Mouse (Mus musculus) urinary bladder, adult 18-20 months (tissue): ENCODE data around the gene Olfr476.
"Not testable (repeated sequence)": the region's sequence is repeated elsewhere in the genome, so short reads cannot be mapped to it uniquely, and the experiment has no call there.

Experiments used
- DNase-seq, 2 experiments: peaks; one replicate each; pipeline ENCODE4 v3.0.0; 2022; ENCODE audit warnings: low spot score in 2 of 2, mixed read lengths in 2 of 2

The Olfr476 gene

DNA sequence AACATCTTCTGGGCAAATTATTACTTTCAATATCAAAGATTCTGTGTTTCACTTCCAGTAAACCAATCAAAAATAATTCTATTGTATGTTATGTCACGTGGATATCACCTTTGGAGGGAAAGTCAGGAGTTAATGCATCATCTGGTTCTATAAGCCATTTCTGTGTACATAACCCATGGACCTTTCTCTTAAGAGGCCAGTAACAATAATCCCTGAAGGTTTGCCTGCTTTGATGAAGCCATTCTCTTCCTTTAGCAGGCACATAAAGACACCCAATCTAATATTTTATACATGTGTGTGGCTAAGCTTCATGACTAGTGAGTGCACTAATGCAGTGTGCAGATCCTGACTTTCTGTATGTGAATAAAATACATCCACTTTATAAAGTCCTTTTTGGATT lies at the start of gene Olfr476:
Gene Olfr476, plus strand, starts transcription at position 301 of the 400 bp plus-strand sequence.
- DNase-seq: no peak

DNA sequence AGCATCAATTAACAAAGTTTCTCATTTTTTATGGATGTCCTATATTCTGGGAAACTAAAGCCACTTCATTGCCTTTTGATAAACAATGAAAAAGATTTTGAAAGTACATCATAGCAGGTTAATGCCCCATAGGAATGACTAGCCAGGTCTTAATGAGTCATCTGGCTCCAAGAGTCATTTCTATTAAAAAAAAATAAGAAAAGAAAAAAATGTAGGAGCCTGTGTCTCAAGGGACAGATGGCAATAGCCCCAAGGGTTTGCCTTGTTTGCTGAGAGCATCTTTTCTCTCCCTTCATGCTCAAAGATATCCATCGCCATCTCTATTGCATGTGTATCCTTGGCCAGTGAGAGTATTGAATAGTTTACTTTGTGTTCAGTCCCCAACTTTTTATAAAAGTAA lies 34.5 kb upstream of the Olfr476 start, which contains the start of gene Olfr473:
Gene Olfr473, plus strand, starts transcription at position 301 of the 400 bp plus-strand sequence.
- no peak for DNase-seq

DNA sequence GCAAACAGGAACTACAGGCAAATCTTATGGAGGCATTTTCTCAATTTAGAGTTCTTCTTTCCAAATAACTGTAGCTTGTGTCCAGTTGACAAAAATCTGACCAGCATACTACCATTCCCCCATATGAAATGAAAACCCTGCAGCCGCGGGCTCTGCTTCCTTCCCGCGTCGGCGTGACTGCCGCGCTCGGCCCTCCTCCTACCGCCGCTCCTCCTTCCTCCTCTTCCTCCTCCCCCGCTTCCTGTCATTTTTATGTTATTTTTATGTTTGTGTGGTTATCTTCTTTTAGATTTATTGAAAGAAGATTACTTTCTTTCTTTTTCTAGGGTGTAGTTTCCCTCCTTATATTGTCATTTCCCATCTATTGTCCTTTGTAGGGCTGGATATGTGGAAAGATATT lies 12.1 kb upstream of the Olfr476 start:
- not testable (repeated sequence) for DNase-seq

DNA sequence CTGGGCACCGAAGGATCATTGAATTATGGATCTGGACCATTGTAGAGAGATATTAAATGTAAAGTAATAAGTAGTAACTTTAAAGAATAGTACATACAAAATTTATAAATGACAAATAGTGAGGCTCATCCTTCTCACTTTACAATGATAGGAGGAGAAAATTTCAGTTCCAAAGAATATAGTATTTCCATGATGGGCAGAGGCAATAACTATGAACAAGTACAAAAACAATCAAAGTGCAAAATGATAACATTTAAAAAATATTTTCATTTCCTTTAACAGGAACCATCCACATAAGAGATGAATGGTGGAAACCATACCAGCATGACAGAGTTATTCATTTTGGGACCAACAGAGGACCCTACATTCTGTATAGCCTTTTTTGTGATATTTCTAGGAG lies 10.3 kb upstream of the Olfr476 start, which contains the start of gene Olfr474:
Gene Olfr474, plus strand, starts transcription at position 301 of the 400 bp plus-strand sequence.
- DNase-seq: no peak

DNA sequence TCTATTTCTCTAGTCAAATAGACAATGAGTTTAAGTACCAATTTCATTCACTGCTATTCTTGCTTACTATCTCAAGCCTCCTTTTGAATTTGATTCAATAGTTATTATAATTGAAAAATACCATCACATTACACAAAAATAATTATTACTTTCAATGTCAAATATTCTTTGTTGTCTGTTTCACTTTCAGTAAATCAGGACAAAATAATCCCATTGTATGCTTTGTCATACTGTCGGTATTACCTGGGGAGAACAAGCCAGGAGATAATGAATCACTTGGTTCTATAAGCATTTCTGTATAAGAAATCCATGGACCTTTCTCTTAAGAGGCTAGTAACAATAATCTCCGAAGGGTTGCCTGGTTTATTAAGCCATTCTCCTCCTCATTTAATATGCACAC lies 21.8 kb downstream of the Olfr476 start, which contains the start of gene Olfr477:
Gene Olfr477, plus strand, starts transcription at position 301 of the 400 bp plus-strand sequence.
- no peak for DNase-seq

DNA sequence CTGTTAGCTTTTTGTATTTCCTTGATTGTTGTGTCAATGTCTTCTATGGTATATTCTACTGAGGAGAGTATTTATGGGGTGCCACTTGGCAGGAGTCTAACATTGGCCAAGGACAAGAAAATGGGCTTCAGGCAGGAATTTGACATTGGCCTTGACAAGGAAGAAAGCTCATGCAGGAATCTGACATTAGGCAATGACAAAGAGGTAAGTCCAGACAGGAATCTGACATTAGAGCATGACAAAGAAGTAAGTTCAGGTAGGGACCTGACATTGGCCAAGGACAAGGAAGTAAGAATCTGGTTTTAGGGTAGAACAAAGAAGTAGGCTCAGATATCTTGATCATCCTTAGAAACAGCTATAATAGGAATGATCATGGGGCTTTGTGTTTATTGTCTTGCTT lies 49.7 kb downstream of the Olfr476 start:
- not testable (repeated sequence) for DNase-seq
